Mouse (Mus musculus): ENCODE data around the gene Med21. TPM values are rescaled to one million over a fixed set of nuclear protein-coding genes. Genes with fewer than 3 reads are reported as not detected.

Med21 gene
- total and polyA plus RNA-seq, 3 experiments = 42.4 to 124 (median 56.0) TPM

DNA sequence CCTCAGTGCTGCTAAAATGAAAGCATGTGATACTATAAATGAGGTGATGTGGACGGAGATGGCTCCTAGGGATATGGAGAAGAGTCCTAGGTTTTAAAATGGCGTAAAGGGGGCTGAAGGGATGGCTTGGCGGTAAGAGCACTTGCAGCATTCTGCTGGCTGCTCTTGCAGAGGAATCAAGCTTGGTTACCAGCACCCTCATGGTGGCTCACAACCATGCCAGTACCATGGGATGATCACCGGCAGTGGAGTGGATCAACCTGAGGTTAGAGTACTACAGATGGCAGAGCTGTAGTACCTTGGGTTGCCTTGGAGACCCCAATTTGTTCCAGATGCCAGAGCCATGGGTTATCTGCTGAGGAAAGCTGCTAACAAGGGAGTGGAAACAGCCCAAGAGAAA lies 56.0 kb downstream of the Med21 start:
- no peak for DNase-seq (ENCODE audit: extremely low read depth)
- in situ Hi-C loops (cut with MboI; ENCODE audit: low pct_ligation_motif_present, low pct_unique_long_range_greater_than_20kb, low sequenced_read_pairs) = no loop called here
- TF ChIP-seq GABPA (IDR thresholded peaks at IDR 0.05; ENCODE audit: insufficient replicate concordance, low read depth, low read length) (no peak), BHLHE40 (IDR thresholded peaks at IDR 0.05; ENCODE audit: low read depth, low read length) (no peak), RAD21 (IDR thresholded peaks at IDR 0.05; ENCODE audit: low read depth, low read length) (no peak), MYC (IDR thresholded peaks at IDR 0.05; ENCODE audit: low read depth, low read length) (no peak), MAZ (IDR thresholded peaks at IDR 0.05; ENCODE audit: low read depth, low read length) (no peak)

More for the DNA sequence above, 56.0 kb downstream of the Med21 start:
- Histone ChIP-seq H3K9me3 (replicated peaks; ENCODE audit: low read length) (no peaks in the 10 kb centered on the region), H3K27ac (ENCODE audit: insufficient read depth, low read depth) (no peak overlapping the region), H3K9ac (ENCODE audit: insufficient read depth, low read depth) (no peak overlapping the region), H3K27me3 (replicated peaks) (no peaks in the 10 kb centered on the region), H3K4me1 (ENCODE audit: control insufficient read depth in 1 of 2, insufficient read depth in 2 of 2) (peaks cover 0 to 5% of the 10 kb centered on the region in 2 experiments; a peak in 1 of 4 replicates), H3K4me2 (ENCODE audit: insufficient read depth, low read depth, poor library complexity, severe bottlenecking) (no peak overlapping the region), H3K4me3 (replicated peaks in 1 of 3; ENCODE audit: low read depth in 2 of 3, low read length in 2 of 3, poor library complexity in 1 of 3) (no peak overlapping the region), H3K79me2 (replicated peaks; ENCODE audit: control insufficient read depth, extremely low read depth, insufficient read depth, poor library complexity, severe bottlenecking) (no peaks in the 10 kb centered on the region), H3K36me3 (replicated peaks in 1 of 2; ENCODE audit: control insufficient read depth in 1 of 2, insufficient read depth in 1 of 2, low read length in 1 of 2) (no peaks in the 10 kb centered on the region)
- dilution Hi-C loops (cut with MboI; ENCODE audit: extremely low pct_ligation_motif_present, extremely low pct_unique_long_range_greater_than_20kb, low sequenced_read_pairs) = no loop called here

Other genes with a start within 250 kb of the Med21 start
- 4.7 and 8.9 TPM in 2 replicates for gene Itpr2, start 140.3 kb upstream of the Med21 start, total RNA-seq (2012; rRNA removed)
- gene Itpr2, start 140.3 kb upstream of the Med21 start, total RNA-seq (2014; rRNA removed) = 2.2 and 3.5 TPM in 2 replicates
- gene Itpr2, start 140.3 kb upstream of the Med21 start, polyA plus RNA-seq (2012; ENCODE audit: insufficient read length, low read depth) = 3.4 and 4.4 TPM in 2 replicates
- gene Fgfr1op2, start 65.3 kb upstream of the Med21 start, total RNA-seq (2012; rRNA removed) = 80.0 and 94.1 TPM in 2 replicates
- gene Fgfr1op2, start 65.3 kb upstream of the Med21 start, total RNA-seq (2014; rRNA removed) = 69.3 and 73.0 TPM in 2 replicates
- gene Fgfr1op2, start 65.3 kb upstream of the Med21 start, polyA plus RNA-seq (2012; ENCODE audit: insufficient read length, low read depth) = 101 and 104 TPM in 2 replicates
- 31.9 and 42.6 TPM in 2 replicates for gene Ints13, start 64.7 kb upstream of the Med21 start, total RNA-seq (2012; rRNA removed)
- 50.5 and 63.7 TPM in 2 replicates for gene Ints13, start 64.7 kb upstream of the Med21 start, total RNA-seq (2014; rRNA removed)
- gene Ints13, start 64.7 kb upstream of the Med21 start, polyA plus RNA-seq (2012; ENCODE audit: insufficient read length, low read depth) = 51.9 and 66.1 TPM in 2 replicates
- 19.9 and 23.9 TPM in 2 replicates for gene Tm7sf3, start 277 bp downstream of the Med21 start, total RNA-seq (2012; rRNA removed)
- 11.4 and 11.8 TPM in 2 replicates for gene Tm7sf3, start 277 bp downstream of the Med21 start, total RNA-seq (2014; rRNA removed)
- gene Tm7sf3, start 277 bp downstream of the Med21 start, polyA plus RNA-seq (2012; ENCODE audit: insufficient read length, low read depth) = 12.8 and 13.4 TPM in 2 replicates
- 4.0 and 4.7 TPM in 2 replicates for gene Stk38l, start 82.4 kb downstream of the Med21 start, total RNA-seq (2012; rRNA removed)
- 3.4 and 3.8 TPM in 2 replicates for gene Stk38l, start 82.4 kb downstream of the Med21 start, total RNA-seq (2014; rRNA removed)
- 5.2 and 5.8 TPM in 2 replicates for gene Stk38l, start 82.4 kb downstream of the Med21 start, polyA plus RNA-seq (2012; ENCODE audit: insufficient read length, low read depth)
- gene Arntl2, start 153.5 kb downstream of the Med21 start, total RNA-seq (2012; rRNA removed) = not detected in 2 replicates
- 0.07 TPM in 1 of 2 replicates, not detected in the other for gene Arntl2, start 153.5 kb downstream of the Med21 start, total RNA-seq (2014; rRNA removed)
- not detected in 2 replicates for gene Arntl2, start 153.5 kb downstream of the Med21 start, polyA plus RNA-seq (2012; ENCODE audit: insufficient read length, low read depth)
- not detected in 2 replicates for gene Smco2, start 207.6 kb downstream of the Med21 start, total RNA-seq (2012; rRNA removed)
- gene Smco2, start 207.6 kb downstream of the Med21 start, total RNA-seq (2014; rRNA removed) = not detected in 2 replicates
- not detected in 2 replicates for gene Smco2, start 207.6 kb downstream of the Med21 start, polyA plus RNA-seq (2012; ENCODE audit: insufficient read length, low read depth)
- 20.9 and 23.4 TPM in 2 replicates for gene Ppfibp1, start 245.9 kb downstream of the Med21 start, total RNA-seq (2012; rRNA removed)
- gene Ppfibp1, start 245.9 kb downstream of the Med21 start, total RNA-seq (2014; rRNA removed) = 28.2 and 31.4 TPM in 2 replicates
- 28.2 and 33.1 TPM in 2 replicates for gene Ppfibp1, start 245.9 kb downstream of the Med21 start, polyA plus RNA-seq (2012; ENCODE audit: insufficient read length, low read depth)

All from CH12.LX (cell line).